Mouse (Mus musculus) neural tube, embryonic 11.5 days (tissue): ENCODE results near the gene Camk1g. TPM values are rescaled to one million over a fixed set of nuclear protein-coding genes. Genes with fewer than 3 reads are reported as not detected.

Experiments used
- ATAC-seq: fragments of 200-750 bp; cut with Nextera tagmentation; 2 replicates; pipeline ENCODE4 v1.8.0; 2017; ENCODE audit warnings: moderate number of reproducible peaks, mild to moderate bottlenecking, moderate TSS enrichment, moderate library complexity; ENCODE audit not compliant: insufficient read depth, low FRiP score, low TSS enrichment
- DNase-seq: peaks from one replicate; pipeline ENCODE4 v3.0.0-alpha.2; 2015; ENCODE audit warnings: low spot score
- H3K27ac ChIP-seq: fragments of 300-500 bp; sonication (generic); 2 replicates; pipeline ENCODE4 v1.5.1; 2014; ENCODE audit warnings: low read depth, mild to moderate bottlenecking, low read length
- H3K27me3 ChIP-seq: fragments of 300-500 bp; sonication (generic); 2 replicates; pipeline ENCODE4 v1.6.1; 2014; ENCODE audit warnings: mild to moderate bottlenecking, low read length, mixed read lengths; ENCODE audit not compliant: control insufficient read depth, insufficient read depth
- H3K36me3 ChIP-seq: fragments of 300-500 bp; sonication (generic); 2 replicates; pipeline ENCODE4 v1.6.1; 2014; ENCODE audit warnings: mild to moderate bottlenecking, low read length, moderate library complexity, mixed read lengths; ENCODE audit not compliant: control insufficient read depth, insufficient read depth
- H3K4me1 ChIP-seq: fragments of 300-500 bp; sonication (generic); 2 replicates; pipeline ENCODE4 v1.6.1; 2014; ENCODE audit warnings: low read length, mixed read lengths; ENCODE audit not compliant: control insufficient read depth, insufficient read depth
- H3K4me2 ChIP-seq: fragments of 300-500 bp; sonication (generic); 2 replicates; pipeline ENCODE4 v1.6.1; 2014; ENCODE audit warnings: low read depth, mild to moderate bottlenecking, moderate library complexity
- H3K4me3 ChIP-seq: fragments of 300-500 bp; sonication (generic); 2 replicates; pipeline ENCODE4 v1.5.1; 2014; ENCODE audit warnings: low read depth, low read length
- H3K9ac ChIP-seq: fragments of 300-500 bp; sonication (generic); 2 replicates; pipeline ENCODE4 v1.6.1; 2014; ENCODE audit warnings: mild to moderate bottlenecking, low read length
- H3K9me3 ChIP-seq: fragments of 300-500 bp; sonication (generic); 2 replicates; pipeline ENCODE4 v1.6.1; 2016; ENCODE audit warnings: low read length; ENCODE audit not compliant: control insufficient read depth
- WGBS: fragments of 180-500 bp; shearing (Covaris S2); extraction: QIAGEN DNeasy Blood & Tissue Kit; methylation state at CpG from one replicate; pipeline ENCODE4 v1.1.7; 2014; 5-methylcytosine and 5-hydroxymethylcytosine counted together
- polyA plus RNA-seq: library from polyadenylated mRNA; unstranded; fragments of >200 nt; fragmentation: Nextera tagmentation; extraction: Ambion mirVana; gene quantifications from 2 replicates; pipeline ENCODE4 v1.2.1, GENCODE M21; 2014

Camk1g gene
- polyA plus RNA-seq, 1 experiment from 2014 or later, result 13.3 TPM

- no peak overlapping the region for H3K4me2 ChIP-seq
- H3K9ac ChIP-seq, result no peak overlapping the region
- H3K4me3 ChIP-seq, result no peak overlapping the region
- no peaks in the 10 kb centered on the region for H3K4me1 ChIP-seq
- H3K9me3 ChIP-seq, result no peaks in the 10 kb centered on the region
- no peaks in the 10 kb centered on the region for H3K27me3 ChIP-seq
- no peaks in the 10 kb centered on the region for H3K36me3 ChIP-seq
- ATAC-seq (no peak), DNase-seq (no peak)
- 96% methylated on average over 1 of the region's 1 CpGs for WGBS
- no peak overlapping the region for H3K27ac ChIP-seq
These were observed 37.4 kb downstream of the Camk1g start for GRCm38 (mm10) chr1:193332671-193333070.

DNA sequence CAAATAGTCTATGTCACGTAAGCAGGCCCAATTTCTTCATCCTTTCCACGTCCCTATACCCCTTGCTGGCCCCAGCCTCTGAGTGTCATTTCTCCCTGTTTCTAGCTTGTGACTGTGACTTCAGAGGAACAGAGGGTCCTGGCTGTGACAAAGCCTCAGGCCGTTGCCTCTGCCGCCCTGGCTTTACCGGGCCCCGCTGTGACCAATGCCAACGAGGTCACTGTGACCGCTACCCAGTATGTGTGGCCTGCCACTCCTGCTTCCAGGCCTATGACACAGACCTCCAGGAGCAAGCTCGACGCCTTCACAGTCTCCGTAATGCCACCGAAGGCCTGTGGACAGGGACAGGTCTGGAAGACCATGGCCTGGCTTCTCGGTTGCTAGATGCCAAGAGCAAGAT, 38.1 kb downstream of the Camk1g start:
- ATAC-seq, result no peak
- H3K4me1 ChIP-seq, result no peaks in the 10 kb centered on the region
- H3K4me2 ChIP-seq, result no peak overlapping the region
- DNase-seq, result no peak
- no peak overlapping the region for H3K9ac ChIP-seq
- WGBS, result 89% methylated on average over 13 of the region's 13 CpGs
- H3K27ac ChIP-seq, result no peak overlapping the region
- H3K4me3 ChIP-seq, result no peak overlapping the region
- H3K36me3 ChIP-seq, result no peaks in the 10 kb centered on the region
- no peaks in the 10 kb centered on the region for H3K27me3 ChIP-seq
- no peaks in the 10 kb centered on the region for H3K9me3 ChIP-seq

GRCm38 (mm10) chr1:193330626-193331025, 39.5 kb downstream of the Camk1g start:
- ATAC-seq, result no peak
- H3K9me3 ChIP-seq, result no peaks in the 10 kb centered on the region
- H3K36me3 ChIP-seq, result no peaks in the 10 kb centered on the region
- H3K27ac ChIP-seq, result no peak overlapping the region
- H3K27me3 ChIP-seq, result no peaks in the 10 kb centered on the region
- no peak overlapping the region for H3K9ac ChIP-seq
- no peak overlapping the region for H3K4me2 ChIP-seq
- H3K4me3 ChIP-seq, result no peak overlapping the region
- no peaks in the 10 kb centered on the region for H3K4me1 ChIP-seq
- no peak for DNase-seq
- 85% methylated on average over 7 of the region's 7 CpGs for WGBS

DNA sequence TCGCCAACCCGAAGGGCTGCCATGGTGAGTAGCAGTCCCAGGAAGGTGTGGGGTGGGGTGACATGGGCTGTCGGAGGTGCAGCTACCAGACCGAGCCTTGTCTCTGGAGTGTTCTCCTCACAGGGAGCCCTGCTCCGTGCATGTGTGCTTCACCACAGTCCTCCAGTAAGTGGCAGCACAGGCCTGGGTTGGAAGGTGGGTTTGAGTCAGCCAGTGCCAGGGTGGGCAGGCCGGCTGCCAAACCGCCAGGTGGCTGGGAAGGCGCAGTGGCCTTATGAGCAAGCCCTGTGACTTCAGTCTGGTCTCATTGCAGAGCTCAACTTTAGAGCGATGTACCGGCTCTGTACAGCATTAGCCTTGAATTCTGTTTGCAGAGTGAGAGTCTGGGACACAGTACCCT, 39.9 kb downstream of the Camk1g start:
- H3K27ac ChIP-seq, result no peak overlapping the region
- 47% methylated on average over 10 of the region's 10 CpGs for WGBS

GRCm38 (mm10) chr1:193329557-193329956, 40.5 kb downstream of the Camk1g start:
- Histone ChIP-seq H3K27me3 (no peaks in the 10 kb centered on the region), H3K36me3 (no peaks in the 10 kb centered on the region), H3K9me3 (no peaks in the 10 kb centered on the region), H3K4me2 (no peak overlapping the region), H3K4me1 (no peaks in the 10 kb centered on the region), H3K4me3 (no peak overlapping the region), H3K27ac (no peak overlapping the region), H3K9ac (no peak overlapping the region)
- DNase-seq (no peak), ATAC-seq (no peak)
- 86% methylated on average over 9 of the region's 9 CpGs for WGBS

More for the DNA sequence above, 39.9 kb downstream of the Camk1g start:
- DNase-seq, result peak; percentile 67
- Histone ChIP-seq H3K4me1 (no peaks in the 10 kb centered on the region), H3K4me2 (no peak overlapping the region), H3K27me3 (no peaks in the 10 kb centered on the region), H3K9me3 (no peaks in the 10 kb centered on the region), H3K36me3 (no peaks in the 10 kb centered on the region), H3K9ac (no peak overlapping the region), H3K4me3 (no peak overlapping the region)
- ATAC-seq, result peak; percentile 83; the same call in 1 of the 2 replicates

DNA sequence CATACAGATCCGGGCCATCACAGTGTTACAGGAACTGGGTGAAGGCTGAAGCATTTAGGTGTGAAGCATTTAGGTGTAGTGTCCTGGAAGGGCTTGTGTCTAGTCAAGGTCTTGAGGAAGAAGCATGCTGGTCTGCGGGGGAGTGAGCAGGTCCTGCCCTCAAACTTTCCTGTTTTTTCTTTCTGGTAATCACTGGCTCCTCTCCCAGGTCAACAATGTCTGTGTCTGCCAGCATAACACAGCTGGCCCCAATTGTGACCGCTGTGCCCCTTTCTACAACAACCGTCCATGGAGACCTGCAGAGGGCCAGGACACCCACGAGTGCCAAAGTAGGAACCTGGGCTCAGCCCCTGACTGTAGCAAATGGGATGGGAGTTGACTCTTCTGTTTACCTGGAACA, 42.4 kb downstream of the Camk1g start:
- Histone ChIP-seq H3K4me3 (no peak overlapping the region), H3K27ac (no peak overlapping the region), H3K36me3 (no peaks in the 10 kb centered on the region), H3K27me3 (no peaks in the 10 kb centered on the region), H3K4me1 (no peaks in the 10 kb centered on the region), H3K4me2 (no peak overlapping the region), H3K9ac (no peak overlapping the region), H3K9me3 (no peaks in the 10 kb centered on the region)
- WGBS, result 85% methylated on average over 5 of the region's 5 CpGs
- ATAC-seq (no peak), DNase-seq (no peak)

GRCm38 (mm10) chr1:193327216-193327615, 42.9 kb downstream of the Camk1g start:
- H3K27me3 ChIP-seq, result no peaks in the 10 kb centered on the region
- H3K4me3 ChIP-seq, result no peak overlapping the region
- no peak overlapping the region for H3K4me2 ChIP-seq
- ATAC-seq, result no peak
- H3K9me3 ChIP-seq, result no peaks in the 10 kb centered on the region
- H3K9ac ChIP-seq, result no peak overlapping the region
- H3K36me3 ChIP-seq, result no peaks in the 10 kb centered on the region
- 76% methylated on average over 1 of the region's 1 CpGs for WGBS
- no peaks in the 10 kb centered on the region for H3K4me1 ChIP-seq
- DNase-seq, result no peak
- H3K27ac ChIP-seq, result no peak overlapping the region

DNA sequence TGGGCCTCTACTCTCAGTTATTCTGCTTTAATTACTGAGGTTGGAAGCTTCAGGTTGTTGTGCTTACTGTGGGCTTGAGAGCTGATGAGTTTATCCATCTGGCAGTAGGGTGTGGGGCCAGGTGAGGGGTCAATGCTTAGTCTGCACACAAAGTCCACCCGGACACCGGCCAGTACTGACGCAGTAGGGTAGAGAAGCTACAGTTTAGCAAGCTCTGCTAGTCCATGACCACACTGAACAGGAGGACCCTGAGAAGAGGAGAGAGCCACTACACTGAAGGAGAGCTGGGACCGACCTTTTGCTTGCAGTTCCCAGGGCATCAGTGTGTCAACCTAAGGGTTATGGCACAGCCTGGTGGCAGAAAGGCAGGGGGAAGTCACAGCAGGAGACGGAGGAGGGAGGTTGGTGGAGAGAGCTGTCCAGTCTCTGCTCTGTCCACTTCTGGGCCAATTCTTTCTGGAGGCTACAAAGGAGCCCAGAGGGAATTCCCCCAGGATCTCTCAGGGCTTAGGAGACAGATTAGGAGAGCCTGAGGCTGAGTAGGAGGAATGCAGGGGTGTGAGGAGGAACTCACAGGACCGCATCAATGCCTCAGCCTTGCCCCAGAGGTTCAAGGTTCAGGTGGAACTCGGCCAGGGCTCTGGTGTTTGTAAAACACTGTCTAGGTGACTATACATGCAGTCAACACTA, 43.5 kb downstream of the Camk1g start:
- Histone ChIP-seq H3K9me3 (no peaks in the 10 kb centered on the region), H3K4me1 (no peaks in the 10 kb centered on the region), H3K4me3 (no peak overlapping the region), H3K27ac (no peak overlapping the region), H3K4me2 (no peak overlapping the region), H3K9ac (no peak overlapping the region), H3K36me3 (no peaks in the 10 kb centered on the region), H3K27me3 (no peaks in the 10 kb centered on the region)
- 73% methylated on average over 7 of the region's 7 CpGs for WGBS
- DNase-seq, result no peak
- ATAC-seq, result no peak

DNA sequence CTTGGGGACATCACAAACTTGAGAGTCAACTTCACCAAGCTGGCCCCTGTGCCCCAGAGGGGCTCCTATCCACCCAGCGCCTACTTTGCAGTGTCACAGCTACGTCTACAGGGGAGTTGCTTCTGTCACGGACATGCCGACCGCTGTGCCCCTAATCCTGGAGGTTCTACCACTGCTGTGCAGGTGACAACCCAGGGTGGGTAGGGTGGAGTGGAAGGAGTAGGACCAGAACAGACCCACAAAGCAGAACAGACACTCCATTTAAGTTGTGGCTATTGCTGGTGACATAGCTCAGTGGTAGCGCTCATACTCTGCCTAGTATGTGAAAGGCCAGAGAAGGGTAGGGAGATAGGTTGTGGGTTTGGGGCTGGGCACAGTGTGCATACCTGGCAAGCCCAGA, 44.2 kb downstream of the Camk1g start:
- no peak overlapping the region for H3K27ac ChIP-seq
- no peaks in the 10 kb centered on the region for H3K27me3 ChIP-seq
- H3K9ac ChIP-seq, result no peak overlapping the region
- no peak for ATAC-seq
- DNase-seq, result no peak
- 86% methylated on average over 6 of the region's 6 CpGs for WGBS
- H3K9me3 ChIP-seq, result no peaks in the 10 kb centered on the region
- H3K4me2 ChIP-seq, result no peak overlapping the region
- H3K36me3 ChIP-seq, result no peaks in the 10 kb centered on the region
- no peak overlapping the region for H3K4me3 ChIP-seq
- H3K4me1 ChIP-seq, result no peaks in the 10 kb centered on the region
